Mouse (Mus musculus) C2C12 (cell line): ENCODE measurements at regions not wholly inside any gene's neighbourhood (a gene's known extent, or its start where the extent isn't known, plus 50 kb on each side); places are given as distances from the start of the nearest gene placed in this dataset.

Experiments
- CTCF ChIP-seq: IDR thresholded peaks from one replicate; pipeline ENCODE4 v1.5.1; 2011; ENCODE audit not compliant: control insufficient read depth, insufficient read depth, insufficient read length
- MAX ChIP-seq: IDR thresholded peaks from one replicate; pipeline ENCODE4 v1.6.1; 2011; ENCODE audit warnings: mild to moderate bottlenecking, control low read depth
- MYOD1 ChIP-seq: IDR thresholded peaks from one replicate; pipeline ENCODE4 v1.6.1; 2011; ENCODE audit warnings: low read depth; ENCODE audit not compliant: control insufficient read depth, insufficient read length
- MYOG ChIP-seq: IDR thresholded peaks from one replicate; pipeline ENCODE4 v1.6.1; 2011; ENCODE audit not compliant: control insufficient read depth, insufficient read length; ENCODE audit errors: extremely low read depth
- USF1 ChIP-seq: IDR thresholded peaks from one replicate; pipeline ENCODE4 v1.6.1; 2011; ENCODE audit warnings: low read depth, mild to moderate bottlenecking, control low read depth, moderate library complexity

DNA sequence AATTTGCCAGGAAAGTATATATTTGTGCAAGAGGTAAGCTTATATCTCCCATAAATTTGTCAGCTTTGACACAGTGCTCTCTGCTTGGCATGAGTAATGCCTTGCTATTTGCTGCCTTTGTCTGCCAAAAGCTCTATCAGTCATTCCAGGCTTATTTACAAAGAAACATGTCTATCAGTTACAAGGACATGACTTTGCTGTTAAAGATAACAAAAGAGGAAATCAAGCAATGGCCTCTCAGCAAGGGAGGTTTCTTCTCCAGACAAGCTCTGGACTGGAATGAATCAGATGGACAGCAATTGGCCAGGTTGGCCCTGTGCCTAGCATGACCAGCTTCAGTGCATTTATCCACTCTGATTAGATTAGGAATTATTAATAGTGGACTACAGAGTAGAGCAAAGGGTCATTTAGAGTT lies 185.3 kb downstream of the Etaa1 start:
- TF ChIP-seq USF1 (no peak), CTCF (no peak), MAX (no peak), MYOD1 (no peak), MYOG (no peak)
